Mouse (Mus musculus): Measurements from ENCODE around the gene Adam19.

- TF ChIP-seq POLR2A (IDR thresholded peaks at IDR 0.05; ENCODE audit: borderline replicate concordance, control insufficient read depth, low read depth, low read length) (no peak), CTCF (IDR thresholded peaks at IDR 0.05; ENCODE audit: control insufficient read depth, insufficient read depth, low read length) (no peak)
Measured at GRCm38 (mm10) chr11:46047264-46047663, 8.5 kb upstream of the Adam19 start.
